Mouse (Mus musculus) liver, adult (tissue): Measurements from ENCODE around the gene Mfge8.

ENCODE experiments used
- GATA4 ChIP-seq: IDR thresholded peaks from 2 replicates; pipeline ENCODE4 v1.6.1; 2014; ENCODE audit warnings: mild to moderate bottlenecking, low read length; ENCODE audit not compliant: insufficient replicate concordance

Mfge8 gene

DNA sequence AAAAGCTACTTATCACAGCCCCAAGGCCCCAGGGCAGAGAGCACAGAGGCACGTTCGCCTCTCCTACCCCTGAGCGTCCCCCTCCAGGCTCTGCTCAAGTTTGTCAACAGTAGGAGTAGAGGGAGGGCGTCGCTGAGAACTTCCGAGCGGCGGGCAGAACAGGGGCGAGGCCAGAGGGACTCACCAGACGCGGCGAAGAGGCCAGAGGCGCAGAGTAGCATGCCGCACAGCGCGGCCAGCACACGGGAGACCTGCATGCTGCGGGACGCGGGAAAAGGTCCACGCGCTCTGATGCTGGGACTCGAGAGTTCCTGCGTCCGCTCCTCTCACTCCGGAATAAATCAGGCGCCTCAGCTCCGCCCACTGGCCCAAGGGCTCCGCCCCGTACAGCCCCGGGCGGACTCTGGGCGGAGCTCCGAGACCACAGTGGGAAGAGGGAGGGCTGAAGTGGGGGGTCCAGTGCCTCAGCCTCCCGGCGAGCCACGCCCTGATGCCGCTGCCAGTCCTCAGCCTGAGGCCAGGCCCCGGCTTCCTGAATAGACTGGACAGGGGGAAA, at the start of gene Mfge8:
Mfge8 (minus strand) TSS at position 350 of the 556 bp plus-strand sequence.
- no peak; the same call in 1 of the 2 replicates for TF ChIP-seq GATA4

DNA sequence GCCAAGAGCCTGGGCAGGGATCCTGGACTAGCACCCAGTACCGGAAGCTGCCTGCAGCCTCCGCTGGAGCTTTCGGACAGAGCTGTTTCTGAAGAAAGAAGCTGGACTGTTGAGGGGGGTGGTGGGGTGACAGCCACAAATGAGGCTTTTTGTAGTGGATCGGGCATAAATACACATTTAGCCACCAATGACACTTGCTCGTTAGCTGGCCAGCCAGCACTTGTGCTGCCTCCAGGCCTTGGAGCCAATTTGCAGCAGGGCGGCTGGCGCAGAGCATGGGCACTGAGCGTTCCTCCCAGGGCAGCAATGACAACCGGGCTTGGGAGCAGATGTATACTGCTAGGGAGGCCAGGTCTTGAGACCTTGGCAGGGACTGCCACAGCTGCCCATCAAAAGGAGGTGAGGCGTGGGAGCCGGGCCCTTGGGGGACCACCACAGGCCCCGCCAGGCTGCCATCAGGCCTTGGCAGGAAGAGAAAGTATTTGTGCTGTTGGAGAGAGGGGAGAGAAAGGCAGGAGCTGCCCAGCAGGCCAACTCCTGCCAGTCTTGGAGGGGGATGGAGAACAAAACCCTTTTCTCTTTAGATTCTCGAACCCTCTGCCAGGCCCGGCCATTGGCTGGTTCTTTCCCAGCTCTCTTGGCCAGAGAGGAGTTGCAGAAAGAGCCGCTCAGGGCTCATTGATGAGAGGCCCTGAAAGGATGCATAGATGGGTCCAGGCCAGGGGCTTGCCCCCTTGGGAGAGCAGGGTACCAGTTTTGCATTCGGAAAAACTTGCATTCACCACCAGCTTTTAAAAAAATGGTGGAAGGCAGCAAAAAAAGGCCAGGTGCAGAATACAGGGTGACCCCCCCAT, 45.9 kb upstream of the Mfge8 start:
- no peak for TF ChIP-seq GATA4

DNA sequence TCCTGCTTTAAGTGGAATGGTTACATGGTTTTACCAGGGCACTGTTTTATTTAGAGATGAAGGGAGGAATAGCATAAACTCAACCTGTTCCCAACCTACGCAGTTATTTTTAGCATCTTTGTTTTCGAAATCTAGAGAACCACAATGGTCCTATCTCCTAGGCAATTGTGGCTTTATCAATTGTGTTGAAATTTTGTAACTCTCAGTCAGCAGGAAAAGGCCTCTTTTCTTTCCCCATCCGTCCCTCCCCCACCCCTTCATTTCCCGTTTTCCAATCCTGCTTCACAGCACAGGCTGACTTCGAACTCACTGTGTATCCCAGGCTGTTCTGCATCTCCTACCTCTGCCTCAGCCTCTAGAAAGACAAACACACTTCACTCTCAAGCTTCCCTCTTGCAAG, 45.1 kb upstream of the Mfge8 start:
- no peak for TF ChIP-seq GATA4

DNA sequence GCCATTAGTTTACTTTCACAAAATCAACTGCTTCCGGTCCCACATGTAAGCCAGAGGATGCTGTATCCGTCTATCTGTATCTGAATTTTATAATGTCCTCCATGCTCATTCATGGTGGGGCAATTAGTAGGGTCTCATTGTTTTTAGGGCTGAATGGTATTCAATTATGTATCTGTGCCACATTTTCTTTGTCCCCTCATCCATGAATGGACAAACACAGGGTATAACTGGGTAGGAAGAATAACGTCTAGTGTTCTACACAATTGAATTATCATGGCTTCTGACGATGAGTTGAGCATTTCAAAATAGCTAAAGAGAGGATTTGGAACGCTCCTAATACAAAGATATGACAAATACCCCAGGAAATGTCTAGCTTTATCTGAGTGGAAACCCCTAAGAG, 42.6 kb upstream of the Mfge8 start:
- TF ChIP-seq GATA4: no peak

DNA sequence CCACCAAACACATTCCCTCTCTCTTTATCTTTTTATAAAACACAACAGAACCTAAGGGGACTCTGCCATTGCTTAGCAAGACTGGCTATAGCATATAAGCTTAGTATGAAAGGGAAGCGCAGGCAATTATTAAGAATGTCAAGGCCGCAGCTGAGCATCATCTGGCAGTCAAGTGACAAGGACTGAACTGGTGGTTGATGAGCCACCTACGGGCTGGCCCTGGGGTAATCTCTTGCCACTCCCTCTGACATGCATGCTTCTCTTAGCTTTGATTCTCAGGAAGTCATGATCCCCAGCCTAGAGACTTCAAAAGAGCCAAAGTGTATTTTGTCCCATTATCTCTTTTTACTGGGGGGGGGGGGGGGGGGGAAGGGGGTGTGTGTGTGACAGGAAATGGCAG, 41.7 kb upstream of the Mfge8 start:
- no peak for TF ChIP-seq GATA4

- TF ChIP-seq GATA4: no peak
These were observed 40.4 kb upstream of the Mfge8 start for GRCm38 (mm10) chr7:79189211-79189610.

DNA sequence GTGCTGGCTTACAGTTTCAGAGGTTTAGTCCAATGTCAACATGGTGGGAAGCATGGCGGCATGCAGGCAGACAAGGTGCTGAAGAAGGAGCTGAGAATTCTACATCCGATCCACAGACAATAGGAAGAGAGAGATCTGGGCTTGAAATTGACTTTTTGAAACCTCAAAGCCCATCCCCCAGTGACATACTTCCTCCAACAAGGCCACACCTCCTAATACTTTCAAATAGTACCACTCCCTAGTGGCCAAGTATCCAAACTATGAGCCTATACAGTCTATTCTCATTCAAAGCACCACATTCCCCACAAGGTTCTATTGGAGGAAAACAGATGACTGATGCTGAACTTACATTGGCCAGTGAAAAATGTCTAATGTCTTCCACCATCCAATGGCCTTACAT, 38.7 kb upstream of the Mfge8 start:
- TF ChIP-seq GATA4: no peak

DNA sequence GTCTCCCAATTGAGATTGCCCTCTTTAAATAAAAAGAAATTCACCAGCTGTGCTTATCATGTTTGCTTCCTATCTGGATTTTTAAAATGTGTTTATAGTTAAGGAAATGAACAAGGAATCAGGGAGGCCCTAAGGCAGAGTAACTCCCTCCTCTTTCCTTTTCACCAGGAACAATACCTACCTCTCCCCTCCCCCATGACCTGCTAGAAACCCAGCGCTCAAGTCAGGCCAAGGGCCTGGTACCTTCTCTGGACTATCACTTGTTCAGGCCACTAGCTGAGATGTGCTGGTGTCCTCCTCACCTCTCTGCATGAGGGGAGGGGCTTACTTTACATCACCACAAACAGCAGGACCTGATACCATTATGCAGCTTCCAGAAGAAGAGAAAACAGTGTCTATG, 34.6 kb upstream of the Mfge8 start:
- TF ChIP-seq GATA4: no peak

GRCm38 (mm10) chr7:79173800-79174199, 24.9 kb upstream of the Mfge8 start:
- TF ChIP-seq GATA4: no peak

DNA sequence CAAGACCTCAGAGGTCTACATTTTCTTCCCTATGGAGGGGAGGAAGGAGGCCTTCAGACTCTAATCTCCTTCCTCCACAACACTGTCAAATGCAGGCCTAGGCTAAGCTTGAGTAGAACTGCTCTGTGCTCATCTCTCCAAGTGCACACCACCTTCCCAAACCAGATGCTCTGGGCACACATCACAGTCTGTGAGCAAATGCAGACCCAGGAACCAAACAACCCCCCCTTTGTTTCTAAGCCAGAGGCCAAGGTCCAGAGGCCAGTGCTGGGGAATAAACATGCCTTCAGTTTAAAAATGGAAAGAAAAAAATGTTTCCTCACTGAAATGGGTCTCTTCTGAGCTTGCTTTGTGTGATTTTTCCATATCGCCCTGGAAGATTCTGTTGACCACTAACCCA, 22.9 kb upstream of the Mfge8 start:
- TF ChIP-seq GATA4: no peak

DNA sequence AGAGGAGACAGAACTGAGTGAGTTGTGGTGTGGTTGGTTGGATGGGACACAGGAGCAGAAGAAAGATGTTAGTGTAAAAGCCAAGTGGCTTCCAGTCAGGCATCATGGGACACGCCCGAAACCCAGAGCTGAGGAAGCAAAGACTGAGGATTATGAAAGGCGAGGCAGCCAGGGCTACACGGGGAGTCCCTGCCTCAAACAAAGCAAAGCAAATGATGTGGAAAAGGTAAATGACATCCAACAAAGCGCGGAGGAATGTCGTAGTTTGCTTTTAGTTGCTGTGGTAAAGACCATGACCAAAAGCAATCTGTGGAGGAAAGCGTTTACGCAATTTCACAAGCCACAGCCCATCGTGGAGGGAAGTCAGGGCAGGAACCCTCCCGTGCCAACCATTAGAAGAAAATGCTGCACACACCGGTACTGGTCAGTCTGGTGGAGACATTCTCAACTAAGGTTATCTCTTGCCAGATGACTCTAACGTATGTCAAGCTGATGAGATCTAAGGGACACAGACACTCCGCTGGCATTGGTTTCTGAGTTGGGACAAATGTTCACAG, 18.2 kb upstream of the Mfge8 start:
- TF ChIP-seq GATA4: no peak

- TF ChIP-seq GATA4: no peak
These were observed 10.5 kb upstream of the Mfge8 start for GRCm38 (mm10) chr7:79159406-79159805.

DNA sequence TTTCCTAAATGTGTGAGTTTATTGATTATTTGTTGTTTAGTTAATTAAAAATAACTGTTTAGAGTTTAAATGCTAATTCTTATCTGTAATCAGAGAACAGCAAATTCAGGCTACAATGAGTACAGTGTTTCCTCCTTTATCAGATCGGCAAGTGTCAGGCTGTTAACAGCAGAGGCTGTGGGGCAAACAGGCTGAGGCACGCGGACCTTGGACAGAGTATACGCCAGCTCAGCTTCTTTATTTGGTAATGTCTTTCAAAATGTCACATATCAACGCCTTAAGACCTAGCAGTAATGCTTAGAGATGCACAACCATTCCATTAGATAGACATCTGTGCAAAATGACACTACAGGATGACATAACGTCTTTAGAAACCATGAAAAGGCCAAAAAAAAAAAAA, 662 bp upstream of the Mfge8 start:
- peak; percentile 63; the same call in 1 of the 2 replicates for TF ChIP-seq GATA4

DNA sequence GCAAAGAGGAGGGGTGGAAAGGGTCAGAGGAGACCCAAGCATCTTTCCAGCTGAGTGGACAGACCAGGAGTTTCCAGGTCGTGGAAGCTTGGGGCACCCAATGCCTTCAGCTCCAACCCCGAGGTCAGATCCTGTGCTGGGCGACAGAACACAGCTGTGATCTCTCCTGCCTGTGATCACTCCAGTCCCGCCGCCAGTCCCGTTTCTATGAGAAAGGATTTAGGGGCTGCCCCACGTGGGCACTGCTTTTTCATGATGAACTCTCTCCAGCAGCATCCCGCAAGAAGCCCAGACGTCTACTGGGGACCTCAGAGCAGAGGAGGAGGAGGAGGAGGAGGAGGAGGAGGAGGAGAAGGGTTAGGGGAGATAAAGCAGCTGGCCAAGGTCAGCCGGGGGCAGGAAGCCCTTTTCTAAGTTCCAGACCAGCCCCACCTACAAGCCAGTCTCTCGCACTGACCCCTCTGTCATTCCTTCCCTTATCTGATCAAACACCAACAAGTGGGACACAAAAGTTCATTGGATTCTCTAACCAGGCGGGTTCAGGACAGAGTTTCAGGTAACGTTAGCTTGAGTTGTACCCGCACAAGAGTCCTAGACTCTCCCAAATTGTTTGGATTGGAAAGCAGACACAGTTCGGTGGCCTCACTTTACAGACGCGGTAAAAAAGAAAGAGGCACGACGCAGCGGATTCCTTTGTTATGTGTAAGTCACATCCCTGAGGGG, 768 bp downstream of the Mfge8 start:
- TF ChIP-seq GATA4: no peak

GRCm38 (mm10) chr7:79147011-79147837, 1.6 kb downstream of the Mfge8 start:
- TF ChIP-seq GATA4: no peak
